Mouse (Mus musculus): Measurements from ENCODE around the gene 4931406P16Rik.

DNA sequence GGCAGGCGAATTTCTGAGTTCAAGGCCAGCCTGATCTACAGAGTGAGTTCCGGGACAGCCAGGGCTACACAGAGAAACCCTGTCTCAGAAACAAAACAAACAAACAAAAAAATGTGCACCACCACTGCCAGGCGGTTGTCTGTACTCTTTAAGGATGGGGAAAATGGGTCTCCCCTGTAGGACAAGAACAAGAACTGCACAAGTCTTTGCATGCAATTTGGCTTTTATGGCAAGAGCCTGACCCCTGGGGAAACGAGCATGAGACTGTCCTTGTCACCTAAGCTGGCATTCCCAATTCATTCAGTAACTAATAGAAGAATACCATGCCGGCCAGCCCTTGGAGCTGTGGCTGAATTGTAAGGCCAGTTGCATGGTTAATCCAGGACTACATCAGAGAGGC, 77.7 kb downstream of the 4931406P16Rik start:
- TF ChIP-seq CTCF (IDR thresholded peaks at IDR 0.05; ENCODE audit: control insufficient read depth, insufficient read depth, insufficient replicate concordance, low read depth, low read length) (no peak), POLR2A (IDR thresholded peaks at IDR 0.05; ENCODE audit: control insufficient read depth, low read depth, low read length) (no peak)

All from testis, adult 2 months (tissue).